Mouse (Mus musculus) liver, postnatal 0 days (tissue): ENCODE measurements around the gene Dctn1.

Experiments used
- CTCF ChIP-seq: sonication (generic); IDR thresholded peaks from 2 replicates; pipeline ENCODE4 v1.5.1; 2016; ENCODE audit warnings: antibody characterized with exemption, low read depth
- EP300 ChIP-seq: IDR thresholded peaks from 2 replicates; pipeline ENCODE4 v1.6.1; 2016; ENCODE audit warnings: antibody characterized with exemption, low read depth, mild to moderate bottlenecking

DNA sequence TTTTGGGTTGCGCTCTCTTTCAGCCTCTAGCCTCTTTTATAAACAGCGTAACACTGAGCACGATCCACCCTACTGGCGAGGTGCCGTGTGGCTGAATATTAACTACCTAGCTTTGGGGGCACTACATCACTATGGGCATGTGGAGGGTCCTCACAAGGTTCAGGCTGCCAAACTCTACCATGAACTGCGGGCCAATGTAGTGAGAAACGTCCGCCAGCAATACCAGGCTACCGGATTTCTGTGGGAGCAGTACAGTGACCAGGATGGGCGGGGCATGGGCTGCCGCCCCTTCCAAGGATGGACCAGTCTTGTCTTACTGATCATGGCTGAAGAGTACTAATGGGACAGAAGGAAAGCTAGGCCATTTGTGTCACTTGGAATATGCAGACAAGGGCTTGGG is 47.4 kb upstream of the Dctn1 start:
- TF ChIP-seq CTCF (no peak), EP300 (no peak)
